Mouse (Mus musculus) heart, embryonic 14.5 days (tissue): Measurements from ENCODE around the gene Tecr. TPM values are rescaled to one million over a fixed set of nuclear protein-coding genes. Genes with fewer than 3 reads are reported as not detected.

Source experiments
- ATAC-seq: fragments of 200-750 bp; cut with Nextera tagmentation; 2 replicates; pipeline ENCODE4 v1.8.0; 2017; ENCODE audit warnings: low read depth, moderate TSS enrichment; ENCODE audit not compliant: insufficient number of reproducible peaks, insufficient read depth, low FRiP score
- H3K27ac ChIP-seq, 2 experiments: fragments of 200-500 bp in 1 of 2; fragments of 300-500 bp in 1 of 2; sonication (generic) in 1 of 2; replicated peaks in 1 of 2; 2 replicates each; pipeline ENCODE4 v1.5.1; 2012 to 2014; ENCODE audit warnings: low read depth in 2 of 2, low read length in 2 of 2, control low read depth in 1 of 2, mild to moderate bottlenecking in 1 of 2, mixed read lengths in 1 of 2; ENCODE audit not compliant: control insufficient read depth in 1 of 2, insufficient read depth in 1 of 2
- H3K27me3 ChIP-seq: fragments of 300-500 bp; sonication (generic); 2 replicates; pipeline ENCODE4 v1.6.1; 2014; ENCODE audit warnings: mild to moderate bottlenecking, low read length, control low read depth; ENCODE audit not compliant: control insufficient read depth, insufficient read depth
- H3K36me3 ChIP-seq: fragments of 300-500 bp; sonication (generic); 2 replicates; pipeline ENCODE4 v1.6.1; 2014; ENCODE audit warnings: mild to moderate bottlenecking, control low read depth, low read length, mixed read lengths; ENCODE audit not compliant: control insufficient read depth, insufficient read depth
- H3K4me1 ChIP-seq, 2 experiments: fragments of 200-500 bp in 1 of 2; fragments of 300-500 bp in 1 of 2; sonication (generic) in 1 of 2; 2 replicates each; pipeline ENCODE4 v1.6.1; 2012 to 2014; ENCODE audit warnings: low read length in 2 of 2, control low read depth in 1 of 2, mixed read lengths in 1 of 2; ENCODE audit not compliant: control insufficient read depth in 2 of 2, insufficient read depth in 2 of 2
- H3K4me2 ChIP-seq: fragments of 300-500 bp; sonication (generic); 2 replicates; pipeline ENCODE4 v1.6.1; 2014; ENCODE audit warnings: mild to moderate bottlenecking, low read length
- H3K4me3 ChIP-seq, 2 experiments: fragments of 200-500 bp in 1 of 2; fragments of 300-500 bp in 1 of 2; sonication (generic) in 1 of 2; 2 replicates each; pipeline ENCODE4 v1.5.1; 2012 to 2014; ENCODE audit warnings: low read length in 2 of 2, mild to moderate bottlenecking in 2 of 2, control low read depth in 1 of 2, low read depth in 1 of 2, moderate library complexity in 1 of 2; ENCODE audit not compliant: control insufficient read depth in 1 of 2, insufficient read depth in 1 of 2
- H3K9ac ChIP-seq: fragments of 300-500 bp; sonication (generic); 2 replicates; pipeline ENCODE4 v1.6.1; 2014; ENCODE audit warnings: mild to moderate bottlenecking, low read length
- H3K9me3 ChIP-seq: fragments of 300-500 bp; sonication (generic); 2 replicates; pipeline ENCODE4 v1.6.1; 2016; ENCODE audit warnings: low read length, control low read depth; ENCODE audit not compliant: control insufficient read depth
- WGBS: fragments of 180-500 bp; shearing (Covaris S2); extraction: QIAGEN DNeasy Blood & Tissue Kit; methylation state at CpG from one replicate; pipeline ENCODE4 v1.1.7; 2014; 5-methylcytosine and 5-hydroxymethylcytosine counted together
- polyA plus RNA-seq: library from polyadenylated mRNA; unstranded; fragments of >200 nt; fragmentation: Nextera tagmentation; extraction: Ambion mirVana; gene quantifications from 2 replicates; pipeline ENCODE4 v1.2.1, GENCODE M21; 2014

Gene Tecr
- polyA plus RNA-seq, 1 experiment from 2014 or later: 507 TPM

GRCm38 (mm10) chr8:83617111-83617510 is 9.3 kb upstream of the Tecr start:
- Histone ChIP-seq H3K36me3 (peaks cover 20% of the 10 kb centered on the region), H3K4me2 (no peak overlapping the region), H3K9ac (no peak overlapping the region), H3K4me3 (no peak overlapping the region), H3K9me3 (0 out of 2 replicates have a peak, but pooled peaks cover 4% of the 10 kb centered on the region), H3K27ac (no peak overlapping the region), H3K4me1 (peaks cover 1 to 2% of the 10 kb centered on the region in 2 experiments; a peak in 1 of 4 replicates), H3K27me3 (no peaks in the 10 kb centered on the region)
- ATAC-seq: no peak
- 81% methylated on average over 2 of the region's 2 CpGs for WGBS

- H3K36me3 ChIP-seq: peaks cover 25% of the 10 kb centered on the region
- H3K9ac ChIP-seq: no peak overlapping the region
- no peak overlapping the region for H3K4me2 ChIP-seq
- H3K27ac ChIP-seq: no peak overlapping the region
- no peak overlapping the region for H3K4me3 ChIP-seq
- 0 out of 2 replicates have a peak, but pooled peaks cover 4% of the 10 kb centered on the region for H3K9me3 ChIP-seq
- no peaks in the 10 kb centered on the region for H3K4me1 ChIP-seq
- no peaks in the 10 kb centered on the region for H3K27me3 ChIP-seq
- no peak for ATAC-seq
Measured at GRCm38 (mm10) chr8:83616625-83617024, 8.9 kb upstream of the Tecr start.

- Histone ChIP-seq H3K4me2 (no peak overlapping the region), H3K36me3 (peaks cover 46% of the 10 kb centered on the region), H3K27me3 (no peaks in the 10 kb centered on the region), H3K9ac (no peak overlapping the region), H3K9me3 (0 out of 2 replicates have a peak, but pooled peaks cover 4% of the 10 kb centered on the region), H3K4me1 (peaks cover 5 to 14% of the 10 kb centered on the region in 2 experiments), H3K4me3 (no peak overlapping the region), H3K27ac (no peak overlapping the region)
- WGBS: 74% methylated on average over 4 of the region's 4 CpGs
- no peak for ATAC-seq
Measured at GRCm38 (mm10) chr8:83613695-83614094, 5.9 kb upstream of the Tecr start.

DNA sequence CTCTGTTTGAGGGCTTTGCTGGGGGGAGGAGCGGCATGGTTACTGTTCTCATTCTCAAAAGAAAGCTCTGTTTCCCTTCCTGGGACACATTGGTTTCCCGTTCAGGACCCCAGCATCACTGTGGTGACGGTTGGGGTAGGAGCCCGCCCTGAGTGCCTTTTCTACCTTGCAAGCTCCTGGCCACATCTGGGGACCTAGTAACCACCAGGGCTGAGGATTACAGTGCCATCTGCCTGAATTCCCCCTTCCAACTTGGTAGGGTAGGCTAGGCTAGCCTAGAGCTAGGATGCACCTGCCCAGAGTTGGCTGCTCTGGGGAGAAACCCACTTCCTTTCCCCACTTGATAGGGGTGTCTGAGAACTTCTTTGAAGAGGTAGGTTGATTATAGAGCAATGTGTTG is 4.2 kb upstream of the Tecr start:
- no peak overlapping the region for H3K4me3 ChIP-seq
- H3K36me3 ChIP-seq: peaks cover 46% of the 10 kb centered on the region
- H3K9ac ChIP-seq: no peak overlapping the region
- whole genome bisulfite sequencing: 96% methylated on average over 4 of the region's 4 CpGs
- no peak overlapping the region for H3K4me2 ChIP-seq
- H3K4me1 ChIP-seq: peaks cover 7 to 17% of the 10 kb centered on the region in 2 experiments
- H3K27ac ChIP-seq: no peak overlapping the region
- no peaks in the 10 kb centered on the region for H3K27me3 ChIP-seq
- ATAC-seq: no peak
- H3K9me3 ChIP-seq: no peaks in the 10 kb centered on the region

DNA sequence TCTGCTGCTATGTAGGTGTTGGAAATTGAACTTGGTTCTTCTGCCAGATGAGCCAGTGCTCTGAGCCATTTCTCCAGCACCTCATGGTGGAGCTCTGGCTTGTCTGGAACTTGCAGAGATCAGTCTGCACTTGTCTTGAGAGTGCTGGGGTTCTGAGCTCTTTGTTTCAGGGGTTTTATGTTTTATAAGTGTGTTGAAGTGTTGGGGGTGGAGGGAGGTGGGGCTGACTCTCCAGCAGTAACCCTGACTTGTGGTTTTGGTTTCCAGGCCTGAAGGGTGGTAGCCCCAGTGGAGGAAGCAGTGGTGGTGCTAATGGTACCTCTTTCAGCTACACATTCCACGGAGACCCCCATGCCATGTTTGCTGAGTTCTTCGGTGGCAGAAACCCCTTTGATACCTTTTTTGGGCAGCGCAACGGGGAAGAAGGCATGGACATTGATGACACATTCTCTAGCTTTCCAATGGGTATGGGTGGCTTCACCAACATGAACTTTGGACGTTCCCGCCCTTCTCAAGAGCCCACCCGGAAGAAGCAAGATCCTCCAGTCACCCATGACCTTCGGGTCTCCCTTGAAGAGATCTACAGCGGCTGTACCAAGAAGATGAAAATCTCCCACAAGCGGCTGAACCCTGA is 1.9 kb upstream of the Tecr start:
- peaks cover 7 to 19% of the 10 kb centered on the region in 2 experiments for H3K4me1 ChIP-seq
- no peak overlapping the region for H3K27ac ChIP-seq
- peak overlapping the region; percentile 96 for H3K4me2 ChIP-seq
- peak overlapping the region; percentile 84 for H3K9ac ChIP-seq
- ATAC-seq: no peak
- H3K9me3 ChIP-seq: no peaks in the 10 kb centered on the region
- 89% methylated on average over 10 of the region's 10 CpGs for whole genome bisulfite sequencing
- H3K27me3 ChIP-seq: no peaks in the 10 kb centered on the region
- H3K4me3 ChIP-seq: peak overlapping the region; percentile 67 to 78
- H3K36me3 ChIP-seq: peaks cover 46% of the 10 kb centered on the region

DNA sequence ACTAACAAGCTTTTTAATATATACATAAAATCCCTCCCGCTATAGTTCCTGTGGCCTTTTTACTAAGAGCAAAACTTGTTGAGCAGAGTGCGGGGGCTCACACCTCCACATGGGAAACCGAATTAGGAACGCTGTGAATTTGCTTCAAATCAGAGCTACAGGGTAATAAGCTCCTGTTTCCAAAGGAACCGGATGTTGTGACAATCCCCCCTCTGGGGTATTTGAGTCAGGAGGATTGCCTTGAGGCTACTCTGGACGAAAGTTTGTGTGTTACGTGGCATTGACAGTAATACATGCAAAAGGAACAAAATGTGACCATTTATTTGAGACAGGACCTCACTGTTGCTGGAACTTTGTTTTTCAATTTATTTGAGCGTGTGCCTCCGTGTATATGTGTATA is 1.3 kb upstream of the Tecr start:
- Histone ChIP-seq H3K27ac (peak overlapping the region in 1 of 2 experiments; percentile 98; a peak in 1 of 4 replicates), H3K4me1 (peaks cover 7 to 19% of the 10 kb centered on the region in 2 experiments), H3K9ac (peak overlapping the region; percentile 84), H3K9me3 (no peaks in the 10 kb centered on the region), H3K27me3 (no peaks in the 10 kb centered on the region), H3K4me2 (peak overlapping the region; percentile 96), H3K4me3 (peak overlapping the region; percentile 67 to 78), H3K36me3 (peaks cover 45% of the 10 kb centered on the region)
- WGBS: 26% methylated on average over 9 of the region's 9 CpGs
- ATAC-seq: no peak

DNA sequence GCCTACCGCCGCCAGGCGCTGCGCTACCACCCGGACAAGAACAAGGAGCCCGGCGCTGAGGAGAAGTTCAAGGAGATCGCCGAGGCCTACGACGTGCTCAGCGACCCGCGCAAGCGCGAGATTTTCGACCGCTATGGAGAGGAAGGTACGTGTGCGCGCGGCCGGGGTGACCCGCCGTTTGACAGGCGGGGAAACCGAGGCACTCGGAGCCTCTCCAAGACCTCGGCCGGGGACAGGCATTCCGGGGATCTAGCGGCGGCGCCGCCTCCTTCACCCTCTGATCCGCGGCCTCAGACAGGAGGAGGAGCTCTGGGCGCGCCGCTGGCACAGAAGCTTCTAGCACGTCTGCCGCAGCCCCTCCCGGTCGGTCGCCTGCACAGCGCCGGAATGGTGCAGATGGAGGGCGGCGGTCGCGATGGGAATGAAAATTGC is 643 bp upstream of the Tecr start:
- H3K27ac ChIP-seq: peak overlapping the region; percentile 92 to 98
- ATAC-seq: peak; percentile 79
- H3K36me3 ChIP-seq: peaks cover 39% of the 10 kb centered on the region
- peaks cover 7 to 19% of the 10 kb centered on the region in 2 experiments for H3K4me1 ChIP-seq
- under 1% methylated on average over 51 of the region's 51 CpGs for WGBS
- H3K9me3 ChIP-seq: no peaks in the 10 kb centered on the region
- peak overlapping the region; percentile 96 for H3K4me2 ChIP-seq
- peak overlapping the region; percentile 67 to 78 for H3K4me3 ChIP-seq
- peak overlapping the region; percentile 84 for H3K9ac ChIP-seq
- H3K27me3 ChIP-seq: no peaks in the 10 kb centered on the region

GRCm38 (mm10) chr8:83602650-83603029 is 5.1 kb downstream of the Tecr start:
- Histone ChIP-seq H3K4me2 (no peak overlapping the region), H3K4me3 (no peak overlapping the region), H3K9me3 (no peaks in the 10 kb centered on the region), H3K27me3 (no peaks in the 10 kb centered on the region), H3K4me1 (peaks cover 11 to 17% of the 10 kb centered on the region in 2 experiments; a peak in 3 of 4 replicates), H3K9ac (no peak overlapping the region), H3K36me3 (no peaks in the 10 kb centered on the region), H3K27ac (peak overlapping the region; percentile 38 to 39; a peak in 2 of 4 replicates)
- 36% methylated on average over 2 of the region's 2 CpGs for WGBS
- no peak for ATAC-seq
